Mouse (Mus musculus) retina, postnatal 7 days (tissue): ENCODE measurements around the gene Rassf1.

ENCODE experiments used
- DNase-seq: peaks from one replicate; pipeline ENCODE4 v3.0.0-alpha.2; 2012; ENCODE audit warnings: low read depth, low spot score

Gene Rassf1

DNA sequence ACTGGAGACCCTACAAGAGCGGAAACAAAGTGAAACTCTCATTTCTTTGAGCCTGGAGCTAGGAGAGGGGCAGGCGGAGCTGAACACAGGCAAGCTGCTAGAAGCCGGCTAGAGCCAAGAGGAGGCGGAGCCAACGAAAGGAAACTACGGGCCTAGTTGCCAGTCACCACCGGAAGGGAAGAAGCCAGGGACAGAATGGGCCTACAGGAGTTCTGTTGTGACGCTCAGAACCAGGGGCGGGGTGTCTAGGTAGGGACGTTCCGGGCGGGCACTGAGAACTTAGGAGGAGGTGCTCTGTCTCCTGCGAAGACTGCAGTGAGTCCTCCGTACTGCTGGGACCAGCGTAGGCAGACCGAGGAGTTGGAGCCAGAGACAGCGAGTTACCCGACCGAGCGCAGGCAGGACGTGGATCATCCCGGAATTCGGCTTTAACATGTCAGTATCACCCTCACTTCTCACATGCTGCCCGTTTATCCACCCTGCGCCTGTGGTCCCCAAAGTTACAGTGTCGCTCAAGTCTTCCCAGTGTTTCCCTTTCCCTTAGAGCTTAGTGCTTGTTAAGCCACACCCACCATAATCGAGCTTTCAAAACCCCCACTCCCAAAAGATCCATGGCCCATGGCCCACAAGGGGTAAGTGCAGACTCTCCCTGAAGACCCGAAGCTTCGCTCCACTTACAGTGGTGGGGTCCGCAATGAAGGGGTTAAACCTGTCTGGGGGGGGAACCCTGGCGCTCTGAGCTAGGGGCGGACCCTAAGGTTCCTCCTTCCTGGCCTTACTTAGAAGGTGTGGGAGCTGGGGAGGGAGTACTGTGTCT is 29.4 kb downstream of the Rassf1 start, which contains the start of gene Hyal3:
Hyal3 (plus strand) TSS at position 318 of the 817 bp plus-strand sequence.
- no peak for DNase-seq

DNA sequence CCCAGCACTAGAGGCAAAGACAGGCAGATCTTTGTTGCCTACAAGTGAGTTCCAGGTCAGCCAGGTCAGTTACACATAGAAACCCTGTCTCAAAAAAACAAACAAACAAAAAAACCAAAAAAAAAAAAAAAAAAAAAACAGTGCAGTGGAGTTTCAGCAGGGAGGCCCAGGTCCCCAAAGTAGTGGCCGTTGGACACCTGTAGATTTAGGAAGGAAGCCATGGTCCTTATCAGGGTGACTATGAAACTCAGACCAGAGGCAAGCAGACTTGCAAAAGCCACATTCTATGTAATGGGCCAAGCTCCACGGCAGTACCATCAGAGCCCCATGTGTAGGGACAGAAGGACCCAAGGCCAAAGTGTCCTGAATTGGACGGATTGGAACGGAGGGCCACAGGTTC is 30.2 kb downstream of the Rassf1 start:
- DNase-seq: no peak

DNA sequence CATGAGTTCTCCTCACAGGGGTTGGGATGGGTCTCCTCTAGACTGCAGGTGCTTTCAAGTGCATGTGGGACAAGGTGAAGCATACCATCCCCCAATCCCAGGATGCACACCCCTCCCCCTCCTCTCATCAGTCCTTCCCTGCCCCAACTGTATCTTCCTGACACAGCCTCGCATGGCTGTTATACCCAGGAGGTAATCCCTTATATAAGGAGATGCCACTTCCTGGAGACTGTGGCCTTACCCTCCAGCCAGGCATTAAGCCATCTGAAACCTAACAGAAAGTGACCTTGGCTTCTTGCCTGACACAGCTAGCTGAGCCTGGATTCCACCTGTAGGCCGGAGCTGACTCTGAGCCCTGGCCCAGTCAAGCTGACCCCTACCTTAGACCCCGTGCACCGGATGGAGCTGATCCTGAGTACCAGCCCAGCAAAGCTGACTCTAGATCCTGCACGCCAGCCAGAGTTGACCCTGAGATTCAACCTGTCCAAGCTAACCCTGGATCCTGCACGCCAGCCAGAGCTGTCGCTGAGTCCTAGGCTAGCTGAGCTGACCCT is 31.2 kb downstream of the Rassf1 start:
- no peak for DNase-seq

DNA sequence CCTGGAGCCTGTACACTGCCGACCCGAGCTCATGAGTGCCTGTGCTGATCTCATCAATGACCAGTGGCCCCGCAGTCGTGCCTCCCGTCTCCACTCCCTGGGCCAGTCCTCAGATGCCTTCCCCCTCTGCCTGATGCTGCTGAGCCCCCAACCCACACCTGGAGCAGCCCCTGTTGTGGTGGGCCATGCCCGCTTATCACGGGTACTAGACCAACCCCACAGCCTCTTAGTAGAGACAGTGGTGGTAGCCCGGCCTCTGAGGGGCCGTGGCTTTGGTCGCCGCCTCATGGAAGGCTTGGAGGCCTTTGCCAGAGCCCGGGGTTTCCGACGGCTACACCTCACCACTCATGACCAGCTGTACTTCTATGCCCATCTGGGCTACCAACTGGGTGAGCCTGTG is 31.8 kb downstream of the Rassf1 start:
- DNase-seq: no peak

DNA sequence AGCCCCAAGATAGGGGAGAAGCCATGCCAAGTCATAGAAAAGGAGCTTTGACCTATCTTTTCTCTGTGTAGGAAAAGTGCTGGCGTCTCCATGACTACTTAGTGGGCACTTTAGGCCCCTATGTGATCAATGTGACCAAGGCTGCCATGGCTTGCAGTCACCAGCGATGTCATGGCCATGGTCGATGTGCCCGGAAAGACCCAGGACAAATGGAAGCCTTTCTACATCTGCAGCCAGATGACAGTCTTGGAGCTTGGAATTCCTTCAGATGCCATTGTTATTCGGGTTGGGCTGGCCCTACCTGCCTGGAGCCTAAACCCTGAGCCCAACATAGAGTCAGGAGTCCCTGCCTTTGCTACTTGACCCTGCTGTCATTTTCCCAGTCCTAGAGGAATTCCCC is 35.1 kb downstream of the Rassf1 start:
- no peak for DNase-seq

DNA sequence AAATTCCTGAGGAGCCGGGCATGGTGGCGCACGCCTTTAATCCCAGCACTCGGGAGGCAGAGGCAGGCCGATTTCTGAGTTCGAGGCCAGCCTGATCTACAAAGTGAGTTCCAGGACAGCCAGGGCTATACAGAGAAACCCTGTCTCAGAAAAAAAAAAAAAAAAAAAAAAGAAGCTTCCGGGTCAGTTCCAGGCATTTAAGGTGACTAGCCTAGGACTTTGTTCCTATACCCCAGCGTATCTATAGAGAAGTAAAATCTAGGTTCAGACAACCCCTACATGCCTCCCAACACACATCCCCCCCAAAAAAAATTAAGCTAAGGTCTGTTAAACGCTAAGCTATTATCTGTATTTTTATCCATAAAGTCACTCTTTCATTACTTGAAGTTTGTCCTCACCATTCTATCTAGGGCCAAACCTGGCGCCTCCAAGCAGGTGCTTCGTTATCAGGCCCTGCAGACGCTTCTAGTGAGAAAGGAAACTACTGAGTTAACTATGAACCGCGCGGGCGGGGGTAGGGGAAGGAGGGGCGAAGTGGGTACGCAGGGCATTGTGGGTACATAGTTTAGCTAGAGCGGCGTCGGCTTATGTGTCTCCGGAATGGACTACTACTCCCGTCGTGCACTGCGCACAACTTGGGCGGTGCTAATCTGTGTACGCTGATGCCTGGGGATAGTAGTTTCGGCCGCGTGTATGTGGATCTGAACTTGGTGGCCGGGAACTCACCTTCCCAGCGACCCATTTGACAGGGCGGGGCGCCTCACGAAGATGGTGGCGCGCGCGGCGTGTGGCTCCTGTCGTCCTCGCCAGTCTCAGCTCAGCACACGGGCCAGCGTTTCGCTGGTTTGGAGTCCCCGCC is 35.8 kb downstream of the Rassf1 start, which contains the start of gene Ifrd2:
Ifrd2 (plus strand) TSS at position 669 of the 859 bp plus-strand sequence.
- peak; percentile 95 for DNase-seq

DNA sequence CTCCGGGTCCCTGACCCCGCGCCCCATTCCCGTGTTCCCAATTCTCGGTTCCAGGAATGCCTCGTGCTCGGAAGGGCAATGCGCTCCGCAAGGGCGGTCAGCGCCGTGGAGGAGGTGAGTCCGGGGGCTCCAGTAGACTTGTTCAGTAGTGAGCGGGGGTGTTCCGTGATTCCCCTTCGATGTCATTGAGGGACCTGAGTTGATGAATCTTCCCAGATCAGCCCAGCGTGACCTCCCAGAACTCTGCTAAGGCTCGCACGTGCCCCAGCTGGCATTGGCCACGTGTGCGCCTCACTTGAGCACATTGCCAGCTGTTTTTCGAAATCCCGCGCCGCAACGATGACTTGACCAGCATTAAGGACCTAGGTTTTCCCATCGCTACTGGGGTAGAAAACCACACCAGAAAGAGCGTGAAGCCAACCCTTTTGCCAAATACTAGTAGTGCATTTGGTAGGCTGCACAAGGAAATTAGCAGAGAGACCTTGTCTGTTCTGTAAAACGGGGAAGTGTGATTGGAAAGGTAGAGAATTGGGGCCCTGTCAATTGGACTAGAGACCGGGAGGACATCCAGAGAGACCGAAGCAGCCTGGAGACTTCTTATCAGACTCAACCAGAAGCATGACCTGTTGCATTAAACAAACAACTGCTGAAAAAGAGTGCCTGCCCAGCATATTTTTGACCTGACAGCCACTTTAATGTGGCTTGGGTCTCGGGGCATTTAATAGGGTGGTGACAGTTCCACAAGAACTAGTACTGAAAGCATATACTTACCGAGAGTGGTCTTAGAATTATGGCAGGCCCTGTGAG is 36.7 kb downstream of the Rassf1 start:
- DNase-seq: no peak

DNA sequence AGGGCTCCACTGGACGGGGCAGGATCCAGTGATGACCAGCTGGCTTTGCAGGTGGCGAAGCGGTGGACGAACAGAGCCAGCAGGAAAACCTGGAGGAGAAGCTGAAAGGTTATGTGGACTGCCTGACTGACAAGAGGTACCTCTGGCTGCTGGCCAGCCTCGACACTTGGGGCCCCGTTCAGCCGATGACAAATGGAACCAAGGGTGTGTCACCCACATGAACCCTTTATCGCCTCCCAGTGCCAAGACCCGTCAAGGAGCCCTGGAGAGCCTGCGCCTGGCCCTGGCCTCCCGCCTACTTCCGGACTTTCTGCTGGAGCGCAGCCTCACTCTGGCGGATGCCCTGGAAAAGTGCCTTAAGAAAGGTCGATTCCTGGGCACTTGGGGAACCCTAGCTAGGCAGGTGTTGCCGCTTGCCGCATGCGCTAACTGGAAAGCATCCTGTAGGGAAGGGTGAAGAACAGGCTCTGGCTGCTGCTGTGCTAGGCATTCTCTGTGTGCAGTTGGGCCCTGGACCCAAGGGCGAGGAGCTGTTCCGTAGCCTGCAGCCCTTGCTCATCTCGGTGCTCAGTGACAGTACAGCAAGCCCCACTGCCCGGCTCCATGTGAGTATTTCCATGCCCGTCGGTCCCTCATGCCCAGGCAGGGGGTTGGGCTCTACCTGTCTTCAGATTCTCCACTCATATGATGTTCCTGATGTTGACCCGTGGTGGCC is 38.9 kb downstream of the Rassf1 start:
- no peak for DNase-seq

DNA sequence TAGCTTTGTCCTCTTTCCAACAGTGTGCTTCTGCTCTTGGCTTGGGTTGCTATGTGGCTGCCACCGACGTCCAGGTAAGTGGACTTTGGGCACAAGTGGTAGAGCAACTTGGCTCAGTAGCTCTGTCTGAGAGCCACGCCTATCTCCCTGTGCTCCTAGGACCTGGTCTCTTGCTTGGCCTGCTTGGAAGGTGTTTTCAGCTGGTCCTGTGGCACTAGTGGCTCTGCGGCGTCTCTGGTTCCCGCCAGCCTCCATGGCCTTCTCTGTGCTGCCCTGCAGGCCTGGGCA is 39.4 kb downstream of the Rassf1 start:
- DNase-seq: no peak

DNA sequence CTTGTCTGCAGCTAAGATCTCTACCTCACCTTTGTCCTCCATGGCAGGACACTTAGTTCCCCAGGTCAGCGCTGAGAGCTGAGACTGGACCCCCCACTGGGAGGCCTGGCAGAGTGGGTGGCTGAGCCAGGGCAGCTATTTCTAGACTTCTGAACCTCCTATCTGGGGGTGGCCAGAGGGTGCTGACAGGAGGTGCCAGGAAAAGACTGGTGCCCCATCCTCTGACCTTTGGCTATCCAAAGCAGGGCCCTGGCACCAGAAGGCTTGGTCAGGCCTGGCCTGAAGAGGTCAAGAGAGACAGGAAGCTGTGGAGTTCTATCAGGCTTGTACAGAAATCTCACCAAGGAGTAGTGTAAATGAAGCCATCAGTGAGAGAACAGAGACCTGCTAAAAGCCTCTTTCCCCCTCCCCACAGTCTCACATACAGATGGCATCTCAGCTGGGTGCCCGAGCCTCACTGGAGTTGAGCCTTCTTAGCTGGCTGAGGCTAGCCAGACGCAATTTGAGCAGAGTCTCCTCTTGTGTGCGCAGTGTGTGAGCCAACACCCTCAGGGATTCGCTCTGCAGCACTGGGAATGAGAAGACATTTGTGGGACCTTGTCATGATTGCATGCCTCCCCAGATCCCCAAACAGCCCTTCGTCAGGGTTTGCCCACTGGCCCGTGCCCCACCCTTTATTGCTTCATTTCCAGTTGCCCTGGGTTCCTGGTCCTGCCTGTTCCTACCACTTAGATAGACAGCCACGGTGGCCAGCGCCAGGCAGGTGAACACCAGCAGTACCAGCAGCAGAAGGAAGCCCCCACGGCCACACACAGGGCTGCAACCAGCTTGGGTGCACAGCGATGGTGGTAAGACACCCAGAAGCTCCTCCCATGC is 42.0 kb downstream of the Rassf1 start:
- no peak for DNase-seq

DNA sequence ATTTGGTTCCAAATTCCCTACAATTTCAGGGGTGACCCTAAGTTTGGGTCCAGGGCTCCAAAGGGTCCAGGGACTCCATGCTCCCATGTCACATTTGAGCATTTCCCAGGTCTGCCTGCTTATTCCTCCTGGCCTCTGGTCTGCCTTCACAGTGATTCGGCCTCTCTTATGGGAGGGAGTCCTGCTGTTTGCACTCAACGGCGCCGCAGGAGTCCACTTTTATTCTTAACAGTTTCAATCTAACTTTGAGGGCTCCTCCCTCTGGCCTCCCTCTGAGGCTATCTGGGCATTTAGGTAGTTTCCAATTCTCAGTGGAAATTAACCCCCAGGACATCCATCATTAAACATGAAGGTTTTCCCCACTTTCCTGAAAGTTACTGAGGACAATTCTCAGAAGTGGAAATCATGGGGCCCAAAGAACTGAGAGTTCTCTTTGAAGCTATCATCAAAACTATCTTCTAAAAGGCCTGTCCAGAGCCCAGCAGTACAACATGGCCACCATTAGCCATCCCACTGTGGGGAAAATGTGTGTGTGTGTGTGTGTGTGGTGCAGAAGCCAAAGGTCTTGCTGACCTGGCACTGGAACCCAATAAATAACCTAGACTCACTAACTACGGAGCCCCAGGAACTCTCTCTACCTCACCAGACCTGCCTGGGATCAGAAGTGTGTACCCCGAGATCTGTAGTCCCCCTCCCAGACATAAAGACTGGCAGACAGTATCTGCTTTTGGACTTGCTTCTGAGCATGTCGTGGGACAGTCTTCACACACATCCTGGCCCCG is 43.1 kb downstream of the Rassf1 start:
- DNase-seq: no peak

DNA sequence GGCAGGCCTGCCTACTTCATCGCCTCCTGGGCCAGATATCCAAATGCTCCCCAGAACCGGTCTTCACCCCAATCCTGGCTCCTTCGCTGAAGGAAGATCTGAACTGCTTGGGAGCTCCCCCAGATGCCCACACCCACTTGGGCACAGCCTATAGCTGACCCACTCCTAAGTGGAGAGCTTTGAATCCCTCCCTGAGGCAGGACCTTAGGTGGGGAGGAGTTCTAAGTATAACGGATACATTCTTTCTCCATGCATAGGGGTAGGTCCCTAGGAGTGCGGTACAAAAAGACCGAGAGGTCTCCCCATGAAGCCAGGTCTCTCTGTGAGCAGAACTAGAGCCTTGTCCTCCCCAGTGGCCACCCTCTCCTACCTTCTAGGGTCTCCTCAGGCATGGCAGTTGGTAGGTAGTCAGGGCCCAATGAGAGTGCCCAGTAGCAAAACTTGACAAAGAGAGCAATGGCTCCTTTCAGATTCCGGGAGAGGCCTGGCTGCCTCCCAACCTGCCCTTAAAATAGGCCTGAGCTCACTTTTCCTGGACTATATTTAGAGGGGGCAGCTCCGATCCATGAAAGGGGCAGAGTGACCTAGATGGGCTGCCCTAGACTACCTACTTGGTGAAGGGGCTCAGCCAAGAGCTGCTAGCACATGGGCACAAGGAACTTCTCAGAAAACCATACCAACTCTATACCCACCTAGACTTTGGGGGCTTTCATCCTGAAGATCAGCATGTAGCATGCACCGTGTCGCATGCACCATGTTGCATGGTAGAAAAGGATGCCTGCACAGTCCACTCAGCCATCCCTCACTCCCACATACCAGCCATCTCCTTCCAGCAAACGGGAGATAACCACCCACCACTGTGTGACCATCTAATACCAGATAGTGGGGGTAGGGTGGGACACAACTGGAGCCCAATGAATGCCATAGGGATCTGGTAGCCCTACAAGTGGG is 45.5 kb downstream of the Rassf1 start:
- no peak for DNase-seq

DNA sequence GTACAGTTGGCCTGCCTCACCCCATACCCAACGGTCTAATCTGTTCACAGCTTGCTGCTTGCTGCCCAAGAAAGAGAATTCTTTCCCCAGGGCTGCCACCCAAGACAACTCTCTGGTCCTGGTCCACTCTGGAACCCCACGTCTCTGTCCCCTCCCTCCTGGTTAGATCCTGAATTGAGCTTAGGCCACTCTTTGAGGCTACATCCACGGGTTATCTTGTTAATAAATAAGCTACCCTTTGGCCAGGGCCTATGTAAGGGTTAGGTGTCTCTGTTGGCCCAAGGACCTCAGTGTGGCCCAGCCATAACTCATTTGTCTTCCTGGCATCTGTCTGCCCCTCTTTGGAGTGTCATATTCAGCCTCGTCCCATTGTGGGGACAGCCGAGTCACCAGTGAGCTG is 47.0 kb downstream of the Rassf1 start:
- DNase-seq: no peak

DNA sequence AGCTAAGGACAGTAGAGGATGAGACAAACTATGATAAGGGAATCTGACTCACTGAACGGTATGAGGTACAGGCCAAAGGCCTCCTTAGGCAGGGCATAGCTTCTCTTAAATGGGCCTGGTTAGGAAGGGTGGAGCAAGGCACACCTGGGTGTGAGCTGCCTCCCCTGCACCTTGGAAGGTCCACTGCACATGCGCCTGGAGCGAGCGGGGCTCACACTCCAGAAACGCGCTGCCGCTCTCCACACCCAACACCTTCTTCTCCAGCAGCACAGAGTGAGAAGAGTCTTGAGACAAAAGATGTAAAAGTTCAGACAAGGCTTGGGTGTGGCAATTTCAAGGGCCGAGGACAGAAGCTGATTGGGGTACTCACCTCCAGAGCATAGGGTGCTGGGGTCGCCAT is 48.1 kb downstream of the Rassf1 start:
- no peak for DNase-seq

DNA sequence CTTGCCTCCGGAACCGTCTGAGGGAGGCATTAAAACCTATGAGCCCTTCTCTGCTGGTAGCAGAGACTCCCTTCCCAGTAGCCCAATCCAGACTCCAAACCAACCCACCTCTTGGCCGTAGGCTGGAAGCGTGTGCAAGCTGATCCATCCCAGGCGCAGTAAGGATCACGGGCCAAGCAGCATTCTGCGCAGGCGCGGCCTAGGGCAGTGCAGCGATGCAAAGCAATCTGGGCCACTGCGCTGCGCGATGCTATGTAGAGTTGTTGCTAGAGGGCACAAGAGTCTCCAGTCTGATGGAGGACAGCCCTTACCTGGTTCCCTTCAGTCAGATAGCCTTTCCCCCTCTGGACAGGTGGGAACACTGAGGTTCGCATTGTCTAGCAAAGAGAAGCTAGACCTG is 48.5 kb downstream of the Rassf1 start:
- DNase-seq: no peak

DNA sequence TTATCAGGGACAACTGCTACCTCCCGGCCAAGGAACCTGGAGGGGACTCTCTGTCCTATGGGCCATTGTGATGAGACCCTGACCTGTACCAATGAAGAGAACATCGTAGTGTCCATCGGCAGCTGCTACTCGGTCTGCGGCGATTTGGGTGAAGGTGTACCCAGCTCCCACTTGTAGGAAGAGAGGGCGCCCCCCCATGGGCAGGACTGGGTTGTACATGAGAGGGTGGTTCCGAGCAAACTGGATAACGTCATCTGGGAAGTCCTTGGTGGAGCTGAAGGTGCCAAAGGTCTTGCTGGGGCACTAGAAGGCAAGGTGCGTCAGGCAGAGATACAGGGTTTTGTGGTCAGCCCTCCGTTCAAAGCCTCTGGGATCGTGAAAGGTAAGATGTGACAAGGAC is 49.4 kb downstream of the Rassf1 start:
- no peak for DNase-seq

DNA sequence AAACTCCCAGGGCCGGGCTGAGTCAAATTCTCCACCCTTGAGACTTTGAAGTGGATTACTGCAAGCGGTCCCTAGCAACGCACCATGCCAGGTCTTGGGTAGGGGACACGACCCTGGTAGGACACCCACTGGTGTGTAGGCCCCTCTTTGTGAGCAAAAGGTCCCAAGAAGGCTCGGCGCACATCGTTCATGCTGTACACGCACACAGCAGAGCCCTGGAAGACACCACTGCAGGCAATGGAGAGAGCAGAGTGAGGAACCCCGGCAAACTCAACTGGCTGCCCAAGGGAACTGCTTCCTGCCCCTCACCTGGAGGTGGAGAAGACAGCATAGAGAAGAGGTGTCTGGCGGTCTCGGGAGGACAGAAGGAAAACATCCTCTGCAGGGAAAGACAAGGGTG is 49.9 kb downstream of the Rassf1 start:
- DNase-seq: no peak

DNA sequence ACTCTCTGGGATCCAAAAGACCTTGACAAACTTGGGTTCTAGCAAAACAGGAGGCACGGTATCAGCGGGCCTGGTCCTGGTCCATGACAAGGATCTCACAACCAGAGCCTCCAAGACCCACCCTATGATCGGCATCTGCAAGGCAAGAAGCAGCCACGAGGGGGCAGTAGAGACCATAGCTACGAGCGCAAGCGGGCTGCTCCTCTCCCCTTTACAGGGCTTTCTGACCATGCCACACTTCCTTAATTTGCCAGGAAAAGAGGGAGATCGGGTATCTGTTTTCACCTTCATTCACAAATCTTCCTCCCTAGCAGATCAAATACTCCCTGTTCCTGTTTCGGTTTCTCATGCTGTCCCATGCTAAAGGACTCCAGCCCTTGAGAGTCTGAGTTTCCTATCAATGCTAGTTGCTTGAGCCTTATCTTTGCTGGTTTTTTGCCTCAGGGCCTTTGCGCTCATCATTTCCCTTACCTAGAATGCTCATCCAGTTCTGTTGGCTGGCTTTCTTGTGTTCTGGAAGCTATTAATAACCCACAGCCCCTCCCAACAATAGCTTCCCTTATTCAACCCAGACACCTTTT is 50.8 kb downstream of the Rassf1 start:
- peak; percentile 81 for DNase-seq
